Mouse (Mus musculus) layer of hippocampus, adult 9-11 months (tissue): ENCODE measurements at regions not wholly inside any gene's neighbourhood (a gene's known extent, or its start where the extent isn't known, plus 50 kb on each side); places are given as distances from the start of the nearest gene placed in this dataset.
A peak's percentile ranks its signal among the peaks of the same experiment; 100 is the strongest.

Source experiments
- DNase-seq: peaks from one replicate; pipeline ENCODE4 v3.0.0; 2022

DNA sequence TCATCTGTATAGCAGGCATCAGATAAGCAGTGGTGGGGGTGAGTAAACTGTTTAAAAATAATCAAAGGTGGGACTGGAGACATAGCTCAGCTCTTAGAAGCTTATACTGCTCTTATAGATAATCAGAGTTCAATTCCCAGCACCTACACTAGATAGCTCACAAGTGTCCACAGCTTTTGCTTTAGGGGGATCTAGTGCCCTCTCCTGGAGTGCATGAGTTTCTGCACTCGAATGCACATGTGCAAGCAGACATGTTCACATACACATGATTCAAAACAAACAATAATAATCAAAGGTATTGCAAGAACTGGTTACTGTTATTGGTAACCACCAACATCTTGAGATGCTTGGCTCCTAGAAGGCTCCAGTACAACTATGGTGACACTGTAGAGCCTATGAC, 343.3 kb downstream of the Gpam start:
- no peak for DNase-seq

DNA sequence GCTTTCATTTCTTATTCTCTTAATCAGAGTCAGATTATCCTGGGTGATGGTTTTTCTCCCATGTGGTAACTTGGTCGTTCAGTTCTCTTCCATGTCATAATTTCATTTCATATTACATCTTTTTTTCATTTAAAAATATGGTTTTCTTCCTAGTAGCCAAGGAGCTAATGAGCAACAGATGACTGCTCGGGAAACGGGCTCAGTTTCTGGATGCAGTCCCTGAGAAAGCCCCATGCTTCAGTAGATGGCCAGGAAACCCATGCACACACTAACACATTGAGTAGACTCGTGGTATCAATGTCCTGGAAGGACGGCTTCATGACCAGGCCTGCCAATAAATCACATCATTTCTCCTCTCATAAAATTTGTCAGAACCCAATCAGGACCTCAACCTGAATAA, 369.3 kb downstream of the Gpam start:
- DNase-seq: no peak

DNA sequence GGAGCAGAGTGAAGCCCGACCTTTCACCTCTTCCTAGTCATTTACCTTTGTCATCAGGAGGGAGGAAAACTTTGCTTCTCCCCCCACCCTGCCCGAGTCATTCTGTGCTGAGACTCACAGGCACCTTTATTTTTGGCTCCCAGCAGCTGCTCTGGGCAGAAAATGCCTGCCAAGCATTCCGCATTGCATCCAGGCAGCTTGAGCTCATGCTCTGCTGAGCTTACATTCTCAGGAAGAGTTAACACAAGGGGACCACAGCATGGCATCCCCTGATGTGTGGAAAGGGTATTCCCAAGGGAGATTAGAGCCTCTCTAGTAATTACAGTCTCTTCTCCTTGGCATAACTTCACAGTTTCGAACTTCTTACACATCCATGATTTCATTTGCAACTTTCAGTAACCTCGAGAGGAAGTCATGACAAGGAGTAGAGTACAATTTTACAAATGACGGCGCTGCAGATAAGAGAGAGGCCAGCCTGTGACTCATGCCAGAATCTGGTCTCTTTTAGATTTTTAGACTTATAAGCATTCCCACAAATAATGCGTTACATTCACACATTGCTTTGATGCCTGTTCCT, 370.3 kb downstream of the Gpam start:
- peak; percentile 32 for DNase-seq

DNA sequence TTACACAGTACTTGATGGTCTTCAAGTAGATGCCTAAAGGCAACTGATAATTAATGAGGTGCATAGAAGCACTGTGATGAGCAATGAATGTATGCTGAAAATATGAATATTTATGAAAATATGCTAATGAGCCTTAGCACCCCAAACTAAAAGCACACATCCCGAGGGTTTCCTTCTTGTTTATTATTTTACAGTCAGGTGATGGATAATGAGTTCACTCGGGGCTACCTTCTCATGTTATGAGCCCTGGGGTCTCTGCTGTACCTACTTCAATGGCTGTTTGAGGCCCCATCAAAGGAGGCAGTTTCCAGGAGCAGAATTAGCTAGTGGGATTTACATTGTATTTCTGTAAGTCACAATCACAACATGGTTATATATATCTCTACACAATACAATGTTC, 371.6 kb downstream of the Gpam start:
- no peak for DNase-seq

DNA sequence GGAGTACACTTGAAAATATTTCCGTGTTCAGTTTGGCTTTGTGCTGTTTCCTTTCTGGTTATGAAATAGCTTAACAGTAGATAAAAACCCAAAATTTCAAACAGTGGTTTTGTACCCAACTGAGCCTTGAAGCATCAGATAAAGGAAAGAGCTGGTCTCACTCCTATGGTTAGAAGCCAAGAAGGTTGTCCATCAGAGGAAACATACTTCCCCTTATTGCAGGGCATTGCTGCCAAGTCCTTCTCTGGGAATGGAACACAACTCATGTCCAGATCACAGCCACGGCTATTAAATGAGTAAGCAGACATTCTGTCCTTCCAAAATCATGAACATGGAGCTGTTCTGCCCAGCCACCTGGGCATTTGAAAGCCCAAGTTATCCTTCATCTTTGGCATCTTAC, 393.1 kb downstream of the Gpam start:
- DNase-seq: no peak

DNA sequence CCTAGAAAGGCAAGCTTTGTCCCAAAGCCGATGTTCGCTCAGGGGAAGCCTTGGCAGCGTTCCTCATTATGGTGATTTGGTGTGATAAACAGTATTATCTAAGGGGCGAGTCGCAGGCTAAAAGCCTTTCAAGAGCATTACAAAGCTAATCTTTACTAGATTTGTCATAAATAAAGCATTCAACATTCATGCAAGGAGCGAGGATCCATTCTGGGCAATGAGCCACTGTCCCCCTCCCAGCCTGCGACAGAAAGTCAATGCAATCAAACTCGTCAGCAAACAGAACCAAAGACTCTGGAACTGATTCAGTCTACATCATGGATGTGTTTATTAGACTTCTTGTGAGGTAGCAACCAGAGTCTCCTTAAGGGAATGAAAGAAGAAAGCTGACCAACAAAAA, 395.3 kb downstream of the Gpam start:
- no peak for DNase-seq

DNA sequence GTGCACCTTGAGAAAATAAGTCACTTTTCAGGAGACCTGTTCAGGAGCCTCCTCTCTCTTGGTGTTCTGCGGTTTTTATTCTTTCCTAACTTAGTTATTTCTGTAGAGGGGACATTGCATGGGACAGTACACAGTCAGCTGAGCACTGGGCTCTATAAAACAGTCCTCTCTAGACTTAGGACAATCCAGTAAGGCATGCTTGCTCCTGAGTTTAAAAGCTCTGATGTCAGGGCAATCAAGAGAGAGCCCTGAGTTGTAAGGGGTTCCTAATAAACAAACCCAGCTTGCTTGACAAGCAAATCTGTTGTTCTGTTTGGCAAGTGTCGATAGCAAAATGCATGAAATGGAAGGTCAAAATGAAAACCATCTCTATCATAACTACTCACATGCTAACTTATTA, 395.7 kb downstream of the Gpam start:
- DNase-seq: no peak

DNA sequence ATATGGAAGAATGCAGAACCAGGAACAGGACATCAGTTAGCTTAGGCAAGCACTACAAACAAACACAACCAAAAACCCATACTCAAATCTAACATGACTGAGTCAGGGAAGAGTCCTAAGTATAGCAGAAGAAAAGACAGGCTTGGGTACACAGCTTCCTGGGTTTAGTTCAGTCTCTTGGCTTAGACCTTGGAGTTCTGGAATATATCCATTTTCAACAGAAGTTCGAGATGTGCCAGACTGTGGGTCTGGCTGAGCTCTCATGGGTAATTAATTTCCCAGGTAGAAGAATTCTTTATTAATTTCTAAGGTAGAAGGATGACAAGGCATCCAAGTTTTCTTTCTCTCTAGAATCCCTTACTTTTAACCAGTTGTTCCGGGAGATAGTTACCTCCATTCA, 396.2 kb downstream of the Gpam start:
- DNase-seq: no peak

DNA sequence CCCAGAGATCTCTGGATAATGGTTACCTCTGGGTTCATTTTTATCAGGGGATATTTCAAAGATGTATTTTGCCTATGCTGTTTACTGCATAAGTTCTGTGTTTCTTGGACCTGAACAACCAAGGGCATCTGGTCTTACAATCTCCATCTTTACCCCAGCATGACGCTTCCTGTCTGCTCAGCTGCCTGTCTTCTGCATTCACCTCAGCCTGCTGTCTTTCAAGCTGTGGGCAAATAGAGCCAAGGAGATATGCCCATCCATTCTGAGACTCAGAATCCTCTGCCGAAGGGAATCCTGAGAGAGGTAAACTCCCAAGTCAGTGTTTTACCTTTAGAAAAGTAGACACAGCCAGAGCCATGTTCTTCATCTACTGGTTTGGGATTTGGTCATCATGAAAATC, 396.7 kb downstream of the Gpam start:
- DNase-seq: no peak

DNA sequence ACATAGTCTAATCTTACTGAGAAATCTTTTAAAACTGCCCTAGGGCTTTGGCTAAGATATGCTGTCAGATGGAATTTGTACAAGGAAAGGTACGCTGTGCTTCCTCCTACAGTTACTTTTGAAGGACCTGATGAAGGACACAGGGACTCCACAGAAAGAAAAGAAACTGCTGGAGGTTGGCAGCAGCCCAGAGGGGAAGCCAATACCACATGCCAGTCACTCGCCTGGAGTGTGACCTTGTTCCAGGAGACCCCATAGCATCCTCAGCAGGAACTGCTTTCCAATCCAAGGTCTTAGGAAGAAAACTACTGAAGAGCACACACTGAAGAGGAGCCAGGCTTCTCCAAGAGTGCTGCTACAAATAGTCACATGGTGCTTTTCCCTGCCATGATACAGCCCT, 404.9 kb downstream of the Gpam start:
- DNase-seq: no peak

DNA sequence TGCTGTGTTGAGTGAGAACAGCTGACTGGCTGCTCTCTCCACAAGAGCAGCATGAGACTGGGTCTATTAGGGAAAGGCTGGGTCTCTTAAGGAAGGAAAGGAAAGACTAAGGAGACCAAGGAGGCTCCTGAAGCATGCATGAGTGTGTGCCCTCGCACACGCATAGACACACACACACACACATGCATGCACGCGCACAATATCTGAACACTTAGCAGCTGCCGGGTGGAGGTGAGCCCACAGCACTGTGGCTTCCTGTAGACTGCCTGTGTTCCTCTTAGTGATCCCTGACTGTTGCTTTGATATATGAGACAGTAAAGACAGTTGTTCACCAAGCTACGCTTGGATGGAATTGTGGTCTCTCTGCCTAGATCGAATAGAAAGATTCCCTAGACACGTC, 429.6 kb downstream of the Gpam start:
- DNase-seq: no peak

DNA sequence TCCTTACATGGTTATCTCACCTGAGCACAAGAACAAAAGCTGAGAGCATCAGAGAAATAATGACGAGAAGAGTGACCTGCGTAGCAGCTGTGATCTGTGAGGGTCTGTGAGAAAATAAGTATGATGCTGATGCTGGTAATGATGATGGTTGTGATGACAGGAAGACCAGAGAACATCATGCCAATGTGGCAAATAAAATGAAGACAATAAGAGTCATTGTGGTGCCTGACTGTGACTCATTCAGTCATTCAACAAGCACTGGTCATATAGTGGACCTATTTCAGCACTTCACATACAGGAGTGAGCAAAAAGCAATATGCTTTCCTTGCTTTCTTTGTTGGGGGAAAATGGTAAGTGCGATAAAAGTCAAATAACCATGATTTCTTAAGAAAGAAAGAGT, 433.3 kb downstream of the Gpam start:
- no peak for DNase-seq

DNA sequence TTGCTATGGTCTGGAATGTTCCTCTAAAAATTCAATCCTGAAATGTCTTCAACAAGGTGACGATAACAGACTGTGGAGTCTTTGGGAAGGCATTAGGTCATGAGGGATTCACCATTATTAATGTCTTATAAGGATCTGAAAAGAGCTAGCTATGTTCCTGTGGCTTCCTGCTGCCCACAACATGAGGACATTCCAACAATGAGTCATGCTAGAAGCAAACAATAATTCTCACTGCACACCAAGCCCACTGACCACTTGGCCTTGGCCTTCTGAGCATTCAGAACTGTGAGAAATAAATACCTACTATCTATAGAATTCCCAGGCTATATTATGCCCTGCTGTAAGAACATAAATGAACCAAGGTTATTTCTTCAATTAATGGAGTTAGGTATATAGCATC, 433.9 kb downstream of the Gpam start:
- DNase-seq: no peak

DNA sequence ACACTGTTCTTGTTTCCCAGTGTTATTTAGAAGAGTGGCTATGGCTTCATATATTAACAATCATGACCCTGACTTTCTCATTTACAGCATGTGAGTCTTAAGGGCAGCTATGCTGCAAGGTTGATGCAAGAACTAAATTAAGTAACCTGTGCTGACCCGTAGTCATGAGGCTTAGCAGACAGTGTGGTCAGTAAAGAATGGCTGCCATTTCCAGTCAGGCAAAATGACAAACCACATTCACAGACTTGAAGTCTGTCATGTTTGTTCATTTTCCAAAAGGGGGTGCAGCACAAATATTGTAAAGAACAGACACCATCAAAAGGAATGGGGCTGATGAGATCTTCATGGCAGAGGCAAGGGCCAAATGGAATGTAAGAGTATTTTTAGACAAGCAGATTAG, 435.2 kb downstream of the Gpam start:
- DNase-seq: no peak

DNA sequence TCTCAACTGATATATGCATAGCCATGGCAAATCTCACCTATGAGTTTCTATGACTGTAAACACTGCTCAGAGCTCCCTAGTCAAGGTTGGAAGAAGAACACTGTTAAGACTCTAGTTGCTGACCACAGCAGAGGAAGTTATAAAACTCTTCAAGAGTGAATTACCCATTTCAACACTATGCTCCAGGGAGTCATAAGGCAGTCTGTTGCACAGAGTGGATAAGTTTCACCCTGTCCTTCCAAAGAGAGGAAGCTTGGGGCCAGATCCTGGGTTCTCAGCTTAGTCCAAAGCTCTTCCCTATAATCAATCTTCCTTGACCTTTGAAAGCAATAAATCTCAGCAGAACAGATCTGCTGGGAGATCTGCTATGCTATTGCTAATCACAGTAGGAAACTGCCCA, 438.4 kb downstream of the Gpam start:
- no peak for DNase-seq

DNA sequence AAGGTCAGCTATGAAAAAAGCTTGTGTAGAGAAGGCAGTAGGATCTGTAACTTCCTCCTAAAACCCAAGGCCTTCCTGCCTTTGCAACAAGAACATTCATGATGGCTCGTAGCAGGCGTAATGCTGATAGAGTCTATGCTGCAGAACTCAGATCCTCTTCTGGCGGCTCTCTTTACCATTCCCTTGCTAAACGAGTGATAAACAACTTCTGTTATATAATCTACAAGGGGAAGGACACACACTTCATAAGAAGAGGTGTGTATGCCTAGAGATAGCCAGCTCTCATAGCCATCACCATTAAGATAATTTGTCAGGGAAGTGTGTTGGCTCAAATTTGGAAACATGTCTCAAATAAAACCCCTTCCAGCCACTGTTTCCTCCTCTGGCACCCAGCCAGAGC, 441.9 kb downstream of the Gpam start:
- no peak for DNase-seq
